In the genomic region with DNA sequence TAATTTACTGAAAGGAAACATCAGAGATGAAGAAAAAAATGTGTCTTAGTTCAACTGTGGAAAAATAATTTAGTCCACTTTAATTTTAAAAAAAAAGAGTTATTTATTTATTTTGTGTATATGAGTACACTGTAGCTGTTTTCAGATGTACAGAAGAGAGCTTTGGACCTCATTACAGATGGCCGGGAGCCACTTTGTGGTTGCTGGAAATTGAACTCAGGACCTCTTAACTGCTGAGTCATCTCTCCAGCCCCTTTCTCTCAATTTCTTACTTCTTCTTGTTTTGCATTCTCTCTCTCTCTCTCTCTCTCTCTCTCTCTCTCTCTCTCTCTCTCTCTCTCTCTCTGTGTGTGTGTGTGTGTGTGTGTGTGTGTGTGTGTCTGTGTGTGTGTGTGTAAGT, we compare ENCODE assay signal across 35 mouse cellular contexts. TPM values are rescaled to one million over a fixed set of nuclear protein-coding genes. Genes with fewer than 3 reads are reported as not detected.
"Had no signal": no experiment of that assay in that cellular context is flagged by ENCODE, and none has a peak within 500 bp of the region (broad histone marks: within the 10 kb centered on the region; RNA-seq: fewer than 3 reads in every experiment).

No protein-coding gene starts in this region.

RNA-seq across cellular contexts. Expression of gene Gm32742, which starts 25.9 kb away (rescaled TPM):
- total RNA-seq: heart, postnatal 10 days; heart, postnatal 14 days; heart, postnatal 25 days; heart, postnatal 36 days; heart, postnatal 4 days; hindbrain, postnatal 0 days; layer of hippocampus, adult 18-20 months; layer of hippocampus, adult 2 months; layer of hippocampus, postnatal 10 days; layer of hippocampus, postnatal 14 days; layer of hippocampus, postnatal 25 days; layer of hippocampus, postnatal 36 days; left cerebral cortex, adult 18-20 months; left cerebral cortex, adult 2 months; left cerebral cortex, adult 8-10 months had no signal
- polyA plus RNA-seq: heart, embryonic 12.5 days; heart, embryonic 14.5 days; heart, postnatal 0 days; hindbrain, embryonic 11.5 days; hindbrain, embryonic 14.5 days; hindbrain, embryonic 15.5 days; inflammation-experienced regulatory T-cells, adult 6 months; intestine, embryonic 14.5 days; intestine, postnatal 0 days; kidney, embryonic 14.5 days; kidney, postnatal 0 days had no signal

RNA-seq across cellular contexts. Expression of gene 4833427G06Rik, which starts 37.5 kb away (rescaled TPM):
- total RNA-seq: heart, postnatal 10 days; heart, postnatal 14 days; heart, postnatal 25 days; heart, postnatal 36 days; heart, postnatal 4 days; hematopoietic stem cell, adult 5-6 weeks; layer of hippocampus, adult 2 months; layer of hippocampus, postnatal 25 days; layer of hippocampus, postnatal 36 days; left cerebral cortex, adult 18-20 months; left cerebral cortex, adult 2 months had no signal
- polyA plus RNA-seq: heart, embryonic 12.5 days; heart, embryonic 13.5 days; heart, embryonic 14.5 days; heart, embryonic 15.5 days; heart, postnatal 0 days; inflammation-experienced regulatory T-cells, adult 6 months; intestine, embryonic 14.5 days; intestine, embryonic 15.5 days; intestine, embryonic 16.5 days; intestine, postnatal 0 days; kidney, adult 2 months; kidney, embryonic 14.5 days; kidney, embryonic 15.5 days; kidney, embryonic 16.5 days; kidney, postnatal 0 days; large intestine, adult 2 months had no signal
